Mouse (Mus musculus) layer of hippocampus, adult 8-10 months (tissue): ENCODE data around the gene Riox1. TPM values are rescaled to one million over a fixed set of nuclear protein-coding genes. Genes with fewer than 3 reads are reported as not detected.

Experiments
- total RNA-seq, 4 experiments: library from RNA; stranded (reverse); gene quantifications; 2 replicates each; pipeline ENCODE4 v1.2.4; 2022

The Riox1 gene
- total RNA-seq, 4 experiments from 2014 or later, result 13.9 to 17.7 (median 15.1) TPM

Other genes starting within 250 kb of the Riox1 start
- 1 to 10 TPM; 3.7 to 4.7 (median 3.9) TPM for gene Papln, start 187.0 kb upstream of the Riox1 start, total RNA-seq
- 10 to 100 TPM; 37.5 to 52.2 (median 41.4) TPM for gene Numb, start 28.7 kb upstream of the Riox1 start, total RNA-seq
- under 1 TPM in 2 of 4 experiments, not detected in 2; 0.11 to 0.14 TPM for gene Heatr4, start 34.2 kb downstream of the Riox1 start, total RNA-seq
- gene Acot2, start 37.3 kb downstream of the Riox1 start, total RNA-seq, result 10 to 100 TPM; 13.3 to 15.7 (median 14.6) TPM
- gene Acot1, start 58.9 kb downstream of the Riox1 start, total RNA-seq, result 10 to 100 TPM; 21.5 to 25.1 (median 24.2) TPM
- 1 to 10 TPM; 2.2 to 3.3 (median 2.7) TPM for gene Acot4, start 87.8 kb downstream of the Riox1 start, total RNA-seq
- gene Gm49366, start 88.3 kb downstream of the Riox1 start, total RNA-seq, result not detected
- gene Acot3, start 101.5 kb downstream of the Riox1 start, total RNA-seq, result 1 to 10 TPM; 2.4 to 3.1 (median 2.8) TPM
- 1 to 10 TPM; 4.4 to 5.3 (median 5.2) TPM for gene Acot5, start 118.7 kb downstream of the Riox1 start, total RNA-seq
- gene Acot6, start 150.0 kb downstream of the Riox1 start, total RNA-seq, result 1 to 10 TPM; 4.5 to 6.1 (median 5.1) TPM
- 10 to 100 TPM; 76.7 to 97.3 (median 85.4) TPM for gene Dnal1, start 163.8 kb downstream of the Riox1 start, total RNA-seq
- 1 to 10 TPM; 3.1 to 3.9 (median 3.6) TPM for gene Pnma1, start 197.9 kb downstream of the Riox1 start, total RNA-seq